Mouse (Mus musculus) thymus, postnatal 36 days (tissue): ENCODE data around the gene Rbms3.

ENCODE experiments used
- DNase-seq, 2 experiments: peaks; one replicate each; pipeline ENCODE4 v3.0.0; 2022; ENCODE audit warnings: mixed read lengths in 2 of 2

Gene Rbms3

GRCm38 (mm10) chr9:117476753-117477152 lies 153.0 kb downstream of the Rbms3 start:
- no peak for DNase-seq

DNA sequence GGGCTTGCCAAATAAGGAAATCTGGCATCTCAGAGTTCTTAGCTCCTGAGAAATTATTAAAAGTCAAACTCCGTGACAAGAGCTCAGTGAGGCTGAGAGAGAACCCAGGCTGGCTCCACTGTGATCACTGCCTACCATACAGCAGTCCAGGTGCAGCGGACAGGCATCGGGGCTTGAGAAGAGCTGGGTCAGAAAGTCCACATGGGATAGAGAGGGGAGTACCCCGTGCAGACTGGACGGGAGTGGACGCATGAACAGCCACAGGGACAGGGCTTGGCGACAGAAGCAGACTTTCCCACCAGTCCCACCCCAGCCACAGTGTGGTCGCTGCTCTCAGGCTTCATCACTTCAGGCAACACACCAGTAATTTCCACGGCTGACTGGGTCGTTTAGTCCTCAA lies 176.9 kb downstream of the Rbms3 start:
- no peak for DNase-seq

GRCm38 (mm10) chr9:117442611-117443010 lies 187.1 kb downstream of the Rbms3 start:
- DNase-seq = no peak

GRCm38 (mm10) chr9:117435856-117436255 lies 193.9 kb downstream of the Rbms3 start:
- no peak for DNase-seq

DNA sequence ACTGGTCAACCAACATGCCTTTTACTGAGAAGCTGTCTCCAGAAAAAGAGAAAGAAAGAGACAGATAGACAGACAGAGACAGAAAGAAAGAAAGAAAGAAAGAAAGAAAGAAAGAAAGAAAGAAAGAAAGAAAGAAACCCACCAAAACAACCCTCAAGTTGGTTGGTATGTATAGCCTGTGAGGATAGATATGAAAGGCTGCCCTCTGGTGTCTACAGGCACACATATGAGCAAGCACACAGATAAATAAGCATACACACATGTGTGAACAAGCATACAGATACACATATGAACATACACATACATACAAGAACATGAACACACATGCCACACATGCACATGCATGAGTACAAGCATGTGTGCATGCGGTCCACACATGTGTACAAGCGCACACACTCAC lies 199.0 kb downstream of the Rbms3 start:
- DNase-seq = no peak

- no peak for DNase-seq
Observed at GRCm38 (mm10) chr9:117429217-117430105, 200.3 kb downstream of the Rbms3 start.

DNA sequence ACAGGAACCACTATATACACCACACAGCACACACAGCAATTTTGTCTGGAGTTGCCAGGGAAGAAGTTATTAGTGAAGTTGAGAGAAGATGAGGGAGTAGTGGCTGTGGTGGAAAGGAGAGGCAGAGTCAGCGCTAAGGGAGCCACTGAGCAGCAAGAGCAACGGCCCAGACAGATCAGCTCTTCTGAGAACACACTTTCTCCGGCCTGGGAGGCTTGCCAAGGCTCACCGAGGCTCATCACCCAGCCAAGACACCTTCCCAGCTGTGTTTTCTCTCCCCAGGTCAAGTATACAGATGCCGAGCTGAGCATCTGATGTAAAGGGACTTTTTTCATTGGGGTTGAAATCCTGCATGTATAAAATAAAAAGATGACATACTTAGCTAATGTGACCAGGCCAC lies 206.5 kb downstream of the Rbms3 start:
- DNase-seq = no peak

DNA sequence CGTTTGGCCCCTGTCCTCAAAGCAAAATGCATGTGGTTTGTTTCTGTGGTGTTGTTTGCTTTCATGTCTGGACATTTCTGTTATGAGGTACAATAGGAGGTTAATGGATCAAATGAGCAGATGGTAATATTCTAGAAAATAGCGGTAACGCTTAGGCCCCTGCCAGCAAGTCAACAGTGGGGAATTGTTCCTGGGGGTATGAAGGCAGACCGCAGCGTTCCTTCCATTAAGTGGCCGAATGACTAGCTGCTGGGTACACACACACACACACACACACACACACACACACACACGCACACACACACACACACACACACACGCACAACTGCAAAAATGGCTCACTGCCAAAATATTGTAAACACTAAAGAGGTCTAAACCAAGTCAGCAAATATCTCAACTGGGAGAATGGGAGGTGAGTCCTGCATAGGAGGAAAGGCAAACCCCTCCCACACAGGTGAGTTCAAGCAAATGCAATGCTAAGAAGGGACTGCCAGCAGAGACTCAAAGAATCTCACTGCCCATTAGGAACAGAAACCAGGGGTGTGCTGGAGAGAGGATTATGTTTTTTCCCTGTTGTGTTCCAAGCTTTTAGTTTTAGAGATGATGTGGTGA lies 209.7 kb downstream of the Rbms3 start:
- no peak for DNase-seq

- DNase-seq = no peak
Observed at GRCm38 (mm10) chr9:117413181-117413580, 216.5 kb downstream of the Rbms3 start.

DNA sequence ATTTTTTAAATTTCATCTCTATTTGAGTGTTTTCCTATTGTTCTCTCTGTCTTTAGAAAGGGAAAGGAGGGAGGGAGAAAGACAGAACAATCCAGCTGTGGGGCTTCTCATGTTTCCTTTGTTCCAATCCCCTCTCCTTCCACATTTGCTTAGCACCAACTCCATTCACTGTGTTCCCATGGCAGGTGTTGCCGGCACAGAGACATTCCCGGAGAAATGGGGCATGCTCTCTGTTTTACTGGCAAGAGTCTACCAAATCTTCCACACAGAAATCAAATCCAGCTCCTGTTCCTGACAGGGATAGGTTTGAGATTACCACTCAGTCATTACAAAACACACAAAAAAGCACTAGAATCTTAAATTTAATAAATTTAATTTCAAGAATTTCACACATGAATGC lies 217.1 kb downstream of the Rbms3 start:
- no peak for DNase-seq

GRCm38 (mm10) chr9:117404621-117405020 lies 225.1 kb downstream of the Rbms3 start:
- DNase-seq = no peak

- DNase-seq = no peak
Observed at GRCm38 (mm10) chr9:117400262-117400671, 229.4 kb downstream of the Rbms3 start.

- DNase-seq = no peak
Observed at GRCm38 (mm10) chr9:117397071-117397470, 232.6 kb downstream of the Rbms3 start.

- no peak for DNase-seq
Observed at GRCm38 (mm10) chr9:117396586-117396985, 233.1 kb downstream of the Rbms3 start.

DNA sequence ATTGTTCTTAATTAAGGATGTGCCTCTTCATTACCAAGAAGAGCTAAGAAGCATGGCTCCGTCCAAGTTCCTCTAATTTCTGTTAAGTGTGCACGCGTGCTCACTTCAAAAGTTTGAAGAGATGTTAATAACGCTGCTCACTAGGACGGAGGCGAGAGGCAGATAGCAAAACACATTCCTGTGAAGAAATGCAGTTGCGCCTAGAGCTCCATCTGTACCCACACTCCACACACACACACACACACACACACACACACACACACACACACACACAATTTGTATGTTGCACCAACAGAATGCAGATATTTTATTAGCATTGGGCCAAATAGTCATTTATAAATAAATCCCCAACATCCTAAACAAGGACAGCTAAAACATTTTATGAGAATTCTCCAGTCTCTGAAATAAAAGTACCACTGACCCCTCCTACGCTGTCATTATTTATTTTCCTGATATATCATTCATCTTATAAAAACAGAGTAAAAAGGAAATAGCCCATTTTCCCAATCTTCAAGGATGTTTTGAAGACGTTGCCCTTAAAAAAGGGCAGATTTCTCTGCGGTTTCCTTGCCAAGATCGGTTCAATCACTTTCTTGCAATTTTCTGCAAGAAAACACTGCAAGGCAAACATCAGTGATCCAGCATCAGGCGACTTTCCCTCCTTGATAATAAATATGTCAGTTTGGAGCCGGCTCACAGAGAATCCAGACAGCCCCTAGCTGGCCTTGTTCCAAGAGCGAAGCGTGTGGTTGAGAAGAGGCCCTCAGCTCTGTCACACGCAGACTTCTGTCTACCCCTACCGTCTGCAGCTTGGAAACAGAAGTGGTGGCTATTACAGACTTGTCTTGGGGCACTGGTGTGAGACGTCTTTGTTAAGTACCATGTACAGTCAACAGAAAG lies 235.8 kb downstream of the Rbms3 start:
- DNase-seq = no peak

GRCm38 (mm10) chr9:117388024-117388423 lies 241.7 kb downstream of the Rbms3 start:
- DNase-seq = no peak

- DNase-seq = no peak
Observed at GRCm38 (mm10) chr9:117380876-117381275, 248.8 kb downstream of the Rbms3 start.

DNA sequence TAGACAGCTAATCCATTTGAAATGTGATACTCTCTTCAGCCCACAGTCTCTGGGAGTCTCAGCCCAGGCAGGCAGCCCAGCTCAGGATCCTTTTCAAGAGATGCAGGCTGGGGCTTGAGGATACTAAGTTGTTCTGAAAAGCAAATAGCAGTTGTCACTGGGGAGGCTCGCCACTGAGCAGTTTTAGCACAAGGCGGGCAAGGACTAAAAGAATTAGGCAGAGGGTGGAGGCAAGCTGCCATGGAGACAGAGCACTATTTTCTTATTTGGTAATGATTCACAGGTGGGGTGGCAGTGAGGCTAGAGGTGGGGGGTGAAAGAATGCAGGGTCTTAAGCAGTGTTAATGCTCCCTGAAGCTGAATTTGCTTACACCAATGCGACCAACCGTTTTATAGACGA lies 249.6 kb downstream of the Rbms3 start:
- no peak for DNase-seq

GRCm38 (mm10) chr9:117379448-117379983 lies 250.2 kb downstream of the Rbms3 start:
- no peak for DNase-seq

- no peak for DNase-seq
Observed at GRCm38 (mm10) chr9:117378131-117378890, 251.4 kb downstream of the Rbms3 start.

DNA sequence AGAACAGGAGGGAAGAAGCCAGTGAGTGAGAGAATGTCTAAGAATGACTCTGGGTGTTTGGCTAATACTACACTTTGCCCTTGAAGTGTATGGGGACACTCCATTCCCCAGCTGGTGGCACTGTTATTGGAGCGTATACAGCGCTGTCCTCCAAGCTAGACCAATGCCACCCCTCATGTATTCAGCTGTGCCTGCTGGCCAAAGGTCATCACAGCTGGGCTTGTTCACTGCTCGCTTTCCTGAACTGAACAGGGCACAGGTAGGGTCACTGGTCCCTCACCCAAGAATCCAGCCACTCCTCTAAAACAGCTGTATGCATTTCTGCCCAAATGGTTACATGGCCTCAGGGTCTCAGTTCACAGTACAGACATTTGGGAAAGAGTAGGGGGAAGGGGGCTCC lies 253.9 kb downstream of the Rbms3 start:
- no peak for DNase-seq

DNA sequence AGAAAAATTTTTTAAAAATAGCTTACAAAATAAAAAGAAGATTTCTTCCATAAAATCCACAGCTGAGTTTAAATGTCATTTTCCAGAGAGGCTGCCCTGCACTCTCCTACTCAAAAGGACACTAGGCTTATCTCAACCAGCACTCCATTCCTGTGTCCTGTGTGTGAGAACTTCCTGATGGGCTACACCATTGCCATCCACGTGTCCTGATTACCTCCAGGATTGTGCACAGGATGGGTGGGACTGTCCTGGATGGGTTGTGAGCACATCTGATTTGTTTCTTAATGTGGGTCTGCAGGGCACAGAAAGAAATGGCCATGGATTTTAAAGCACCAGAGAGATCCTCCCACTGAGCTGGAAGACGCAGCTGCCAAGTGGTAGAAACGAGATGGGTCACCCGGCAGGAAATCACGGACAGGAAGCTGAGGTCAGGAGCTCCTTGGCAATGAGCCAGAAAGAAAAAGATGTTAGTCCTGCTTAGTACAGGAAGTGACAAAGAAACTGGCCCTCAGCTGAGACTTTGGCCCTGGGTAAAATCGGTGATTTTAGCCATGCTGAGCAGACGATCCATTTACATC lies 256.5 kb downstream of the Rbms3 start:
- DNase-seq = no peak
